Mouse (Mus musculus): ENCODE data around the gene Dusp1. TPM values are rescaled to one million over a fixed set of nuclear protein-coding genes. Genes with fewer than 3 reads are reported as not detected.

The Dusp1 gene
- polyA plus RNA-seq, 1 experiment from 2014 or later = 18.9 TPM

- Histone ChIP-seq H3K9ac (ENCODE audit: low read depth, low read length) (no peak overlapping the region), H3K4me2 (replicated peaks; ENCODE audit: low read depth) (no peak overlapping the region), H3K36me3 (ENCODE audit: control insufficient read depth, insufficient read depth) (peaks cover 9% of the 10 kb centered on the region; the same call in 1 of the 2 replicates), H3K4me1 (replicated peaks; ENCODE audit: control insufficient read depth, insufficient read depth, low read length) (peaks cover 17% of the 10 kb centered on the region; the same call in 1 of the 2 replicates), H3K9me3 (ENCODE audit: control insufficient read depth) (no peaks in the 10 kb centered on the region), H3K4me3 (ENCODE audit: low read depth, low read length) (no peak overlapping the region), H3K27me3 (replicated peaks; ENCODE audit: control insufficient read depth, insufficient read depth, low read length) (no peaks in the 10 kb centered on the region), H3K27ac (ENCODE audit: low read depth, low read length) (no peak overlapping the region)
- TF ChIP-seq CTCF (IDR thresholded peaks at IDR 0.05; ENCODE audit: low read depth) = no peak
- WGBS = 81% methylated on average over 4 of the region's 4 CpGs
- ATAC-seq = no peak
Observed at GRCm38 (mm10) chr17:26592510-26592909, 30.6 kb upstream of the Dusp1 start.

DNA sequence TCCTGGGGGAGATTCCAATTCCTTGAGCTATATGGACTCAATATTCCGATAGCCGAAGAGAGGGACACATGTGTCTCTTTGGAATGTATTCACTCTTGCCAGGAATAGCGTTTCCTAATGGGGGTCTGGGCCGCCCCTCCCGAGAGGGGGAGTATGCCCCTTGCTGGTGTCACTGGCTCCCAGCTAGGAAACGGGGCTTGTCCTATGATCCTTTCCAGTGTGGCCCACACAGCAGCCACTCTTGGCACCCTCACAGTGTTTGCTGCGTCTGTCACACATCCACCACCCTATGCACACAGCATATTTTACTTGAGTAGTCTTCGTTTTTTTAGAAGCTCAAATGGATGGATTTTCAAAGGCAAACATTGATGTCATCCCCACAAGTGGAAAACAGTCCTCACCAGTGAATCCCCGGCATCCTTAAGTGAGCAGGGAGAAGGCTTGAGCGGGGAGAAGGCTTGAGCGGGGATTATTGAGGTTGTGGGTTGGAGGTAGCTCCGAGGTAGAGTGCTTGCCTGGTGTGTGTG lies 26.1 kb upstream of the Dusp1 start:
- Histone ChIP-seq H3K27ac (ENCODE audit: low read depth, low read length) (no peak overlapping the region), H3K4me1 (replicated peaks; ENCODE audit: control insufficient read depth, insufficient read depth, low read length) (no peaks in the 10 kb centered on the region), H3K27me3 (replicated peaks; ENCODE audit: control insufficient read depth, insufficient read depth, low read length) (no peaks in the 10 kb centered on the region), H3K4me3 (ENCODE audit: low read depth, low read length) (no peak overlapping the region), H3K9ac (ENCODE audit: low read depth, low read length) (no peak overlapping the region), H3K36me3 (ENCODE audit: control insufficient read depth, insufficient read depth) (peaks cover 5% of the 10 kb centered on the region; the same call in 1 of the 2 replicates), H3K4me2 (replicated peaks; ENCODE audit: low read depth) (no peak overlapping the region), H3K9me3 (ENCODE audit: control insufficient read depth) (no peaks in the 10 kb centered on the region)
- TF ChIP-seq CTCF (IDR thresholded peaks at IDR 0.05; ENCODE audit: low read depth) = no peak
- WGBS = 82% methylated on average over 12 of the region's 12 CpGs
- no peak for ATAC-seq

GRCm38 (mm10) chr17:26584558-26585136 lies 22.7 kb upstream of the Dusp1 start:
- H3K27me3 ChIP-seq (replicated peaks; ENCODE audit: control insufficient read depth, insufficient read depth, low read length) = no peaks in the 10 kb centered on the region
- ATAC-seq = peak; percentile 81
- WGBS = 32% methylated on average over 15 of the region's 15 CpGs
- peak overlapping the region; percentile 30 for H3K4me2 ChIP-seq (replicated peaks; ENCODE audit: low read depth)
- no peak overlapping the region for H3K9ac ChIP-seq (ENCODE audit: low read depth, low read length)
- H3K36me3 ChIP-seq (ENCODE audit: control insufficient read depth, insufficient read depth) = no peaks in the 10 kb centered on the region; the same call in 1 of the 2 replicates
- TF ChIP-seq CTCF (IDR thresholded peaks at IDR 0.05; ENCODE audit: low read depth) = peak; percentile 30
- H3K4me1 ChIP-seq (replicated peaks; ENCODE audit: control insufficient read depth, insufficient read depth, low read length) = no peaks in the 10 kb centered on the region
- peak overlapping the region; percentile 75 for H3K27ac ChIP-seq (ENCODE audit: low read depth, low read length)
- no peaks in the 10 kb centered on the region for H3K9me3 ChIP-seq (ENCODE audit: control insufficient read depth)
- no peak overlapping the region for H3K4me3 ChIP-seq (ENCODE audit: low read depth, low read length)

- Histone ChIP-seq H3K36me3 (ENCODE audit: control insufficient read depth, insufficient read depth) (no peaks in the 10 kb centered on the region; the same call in 1 of the 2 replicates), H3K27ac (ENCODE audit: low read depth, low read length) (peak overlapping the region; percentile 75), H3K4me3 (ENCODE audit: low read depth, low read length) (no peak overlapping the region), H3K4me2 (replicated peaks; ENCODE audit: low read depth) (peak overlapping the region; percentile 30), H3K9ac (ENCODE audit: low read depth, low read length) (no peak overlapping the region), H3K27me3 (replicated peaks; ENCODE audit: control insufficient read depth, insufficient read depth, low read length) (no peaks in the 10 kb centered on the region), H3K4me1 (replicated peaks; ENCODE audit: control insufficient read depth, insufficient read depth, low read length) (no peaks in the 10 kb centered on the region), H3K9me3 (ENCODE audit: control insufficient read depth) (no peaks in the 10 kb centered on the region)
- peak; percentile 80 for ATAC-seq
- no peak for TF ChIP-seq CTCF (IDR thresholded peaks at IDR 0.05; ENCODE audit: low read depth)
- 21% methylated on average over 4 of the region's 4 CpGs for WGBS
Observed at GRCm38 (mm10) chr17:26584063-26584462, 22.1 kb upstream of the Dusp1 start.

GRCm38 (mm10) chr17:26583606-26584005 lies 21.7 kb upstream of the Dusp1 start:
- H3K4me2 ChIP-seq (replicated peaks; ENCODE audit: low read depth) = no peak overlapping the region
- WGBS = 75% methylated on average over 6 of the region's 6 CpGs
- H3K4me1 ChIP-seq (replicated peaks; ENCODE audit: control insufficient read depth, insufficient read depth, low read length) = no peaks in the 10 kb centered on the region

DNA sequence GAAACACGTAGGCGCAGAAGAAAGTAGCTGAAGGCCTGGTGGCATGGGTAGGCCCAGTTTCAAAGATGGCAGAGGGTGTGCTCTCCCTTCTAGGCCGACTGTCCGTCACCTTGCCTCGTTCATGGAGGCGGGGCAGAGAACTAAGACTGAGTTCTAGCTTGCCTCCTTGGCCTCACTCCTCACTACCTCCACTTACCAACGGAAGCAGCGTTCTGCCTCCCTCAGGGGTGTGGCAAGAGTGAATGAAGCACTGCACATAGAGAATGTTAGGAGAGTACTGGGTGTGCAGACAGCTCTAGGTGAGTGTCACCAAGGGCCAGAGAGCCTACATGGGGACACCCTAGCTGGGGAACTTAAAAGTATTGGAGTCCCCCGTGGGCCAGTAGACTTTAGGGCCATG lies 21.1 kb upstream of the Dusp1 start:
- 85% methylated on average over 9 of the region's 9 CpGs for WGBS
- Histone ChIP-seq H3K36me3 (ENCODE audit: control insufficient read depth, insufficient read depth) (no peaks in the 10 kb centered on the region; the same call in none of the 2 replicates), H3K4me1 (replicated peaks; ENCODE audit: control insufficient read depth, insufficient read depth, low read length) (no peaks in the 10 kb centered on the region), H3K27me3 (replicated peaks; ENCODE audit: control insufficient read depth, insufficient read depth, low read length) (no peaks in the 10 kb centered on the region), H3K4me3 (ENCODE audit: low read depth, low read length) (no peak overlapping the region), H3K9me3 (ENCODE audit: control insufficient read depth) (no peaks in the 10 kb centered on the region), H3K9ac (ENCODE audit: low read depth, low read length) (no peak overlapping the region), H3K4me2 (replicated peaks; ENCODE audit: low read depth) (no peak overlapping the region), H3K27ac (ENCODE audit: low read depth, low read length) (peak overlapping the region; percentile 29)
- ATAC-seq = no peak
- TF ChIP-seq CTCF (IDR thresholded peaks at IDR 0.05; ENCODE audit: low read depth) = no peak

More at GRCm38 (mm10) chr17:26583606-26584005, 21.7 kb upstream of the Dusp1 start:
- Histone ChIP-seq H3K36me3 (ENCODE audit: control insufficient read depth, insufficient read depth) (no peaks in the 10 kb centered on the region; the same call in 1 of the 2 replicates), H3K9ac (ENCODE audit: low read depth, low read length) (no peak overlapping the region), H3K27me3 (replicated peaks; ENCODE audit: control insufficient read depth, insufficient read depth, low read length) (no peaks in the 10 kb centered on the region), H3K27ac (ENCODE audit: low read depth, low read length) (peak overlapping the region; percentile 75), H3K4me3 (ENCODE audit: low read depth, low read length) (no peak overlapping the region), H3K9me3 (ENCODE audit: control insufficient read depth) (no peaks in the 10 kb centered on the region)
- TF ChIP-seq CTCF (IDR thresholded peaks at IDR 0.05; ENCODE audit: low read depth) = no peak
- no peak for ATAC-seq
